In genomic region chr6:97873102-97873501, GRCm38 (mm10) we compare ENCODE assay signal across 25 mouse cellular contexts.
"Had no signal": no experiment of that assay in that cellular context is flagged by ENCODE, and none has a peak within 500 bp of the region (broad histone marks: within the 10 kb centered on the region; RNA-seq: fewer than 3 reads in every experiment).

No protein-coding gene starts in this region.

- H3K9me3 ChIP-seq: heart, embryonic 12.5 days; hindbrain, embryonic 13.5 days; hindbrain, embryonic 15.5 days; kidney, embryonic 15.5 days; limb, embryonic 10.5 days; limb, embryonic 12.5 days; liver, embryonic 13.5 days; liver, embryonic 15.5 days had no signal

- H3K27ac ChIP-seq: hindbrain, embryonic 13.5 days; hindbrain, embryonic 15.5 days; hindbrain, postnatal 0 days; kidney, embryonic 15.5 days; kidney, postnatal 0 days; limb, embryonic 10.5 days; limb, embryonic 12.5 days; liver, embryonic 13.5 days; liver, embryonic 15.5 days had no signal

- H3K4me1 ChIP-seq: hindbrain, embryonic 15.5 days; kidney, embryonic 15.5 days; limb, embryonic 10.5 days; limb, embryonic 12.5 days; liver, embryonic 15.5 days had no signal

- H3K4me3 ChIP-seq: heart, embryonic 12.5 days; hindbrain, embryonic 13.5 days; hindbrain, embryonic 15.5 days; kidney, embryonic 15.5 days; limb, embryonic 10.5 days; limb, embryonic 12.5 days; liver, embryonic 13.5 days; liver, embryonic 15.5 days had no signal

- DNase-seq: gastrocnemius, postnatal 14 days; gastrocnemius, postnatal 36 days; heart, adult 18-20 months; heart, postnatal 10 days; heart, postnatal 36 days; kidney, adult 11 months; kidney, adult 2 months; kidney, adult 9 months; kidney, postnatal 14 days; kidney, postnatal 36 days; layer of hippocampus, adult 9-11 months; layer of hippocampus, postnatal 36 days; liver; liver, embryonic 13.5 days; liver, postnatal 0 days had no signal

- ATAC-seq: hindbrain, postnatal 0 days; intestine, embryonic 16.5 days; liver, postnatal 0 days had no signal

- H3K27me3 ChIP-seq: heart, embryonic 12.5 days; hindbrain, embryonic 13.5 days; hindbrain, embryonic 15.5 days; kidney, embryonic 15.5 days; limb, embryonic 12.5 days; liver, embryonic 13.5 days; liver, embryonic 15.5 days had no signal

- H3K36me3 ChIP-seq: heart, embryonic 12.5 days; hindbrain, embryonic 13.5 days; hindbrain, embryonic 15.5 days; kidney, embryonic 15.5 days; limb, embryonic 10.5 days; limb, embryonic 12.5 days; liver, embryonic 13.5 days; liver, embryonic 15.5 days had no signal
